Mouse (Mus musculus) large intestine, adult 2 months (tissue): ENCODE data around the gene Hdac6. TPM values are rescaled to one million over a fixed set of nuclear protein-coding genes. Genes with fewer than 3 reads are reported as not detected.
"Not testable (repeated sequence)": the region's sequence is repeated elsewhere in the genome, so short reads cannot be mapped to it uniquely, and the experiment has no call there.

ENCODE experiments used
- DNase-seq: peaks from one replicate; pipeline ENCODE4 v3.0.0-alpha.2; 2012; ENCODE audit warnings: low read depth, low spot score
- WGBS: fragments of 180-500 bp; shearing (Covaris S2); methylation state at CpG from one replicate; pipeline ENCODE4 v1.1.7; 2018; 5-methylcytosine and 5-hydroxymethylcytosine counted together
- polyA plus RNA-seq: library from polyadenylated mRNA; depleted of rRNA; stranded (reverse); fragments of >200 nt; gene quantifications from 2 replicates; pipeline ENCODE4 v1.2.3, GENCODE M21; 2012; rRNA removed

Hdac6 gene
- polyA plus RNA-seq, 1 experiment: 10.8 TPM

DNA sequence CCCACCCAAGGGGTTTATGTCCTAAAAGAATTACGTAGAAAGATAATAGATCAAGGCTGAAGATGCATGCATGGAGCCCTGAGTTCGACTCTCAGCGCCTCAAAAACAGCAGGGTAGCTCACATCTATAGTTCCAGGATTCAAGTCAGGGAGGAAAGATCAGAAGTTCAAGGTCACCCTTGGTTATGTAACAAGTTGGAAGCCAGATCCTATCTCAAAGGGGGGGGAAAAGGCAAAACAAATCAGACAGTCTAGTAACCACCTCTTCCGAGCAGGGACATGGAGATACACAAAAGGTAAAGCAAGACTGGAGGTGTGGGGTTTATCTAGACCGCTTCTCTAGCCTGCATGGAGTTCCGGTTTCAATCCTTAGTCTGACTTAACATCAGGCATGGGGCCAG is 21.4 kb downstream of the Hdac6 start:
- no peak for DNase-seq
- WGBS: 82% methylated on average over 6 of the region's 6 CpGs

DNA sequence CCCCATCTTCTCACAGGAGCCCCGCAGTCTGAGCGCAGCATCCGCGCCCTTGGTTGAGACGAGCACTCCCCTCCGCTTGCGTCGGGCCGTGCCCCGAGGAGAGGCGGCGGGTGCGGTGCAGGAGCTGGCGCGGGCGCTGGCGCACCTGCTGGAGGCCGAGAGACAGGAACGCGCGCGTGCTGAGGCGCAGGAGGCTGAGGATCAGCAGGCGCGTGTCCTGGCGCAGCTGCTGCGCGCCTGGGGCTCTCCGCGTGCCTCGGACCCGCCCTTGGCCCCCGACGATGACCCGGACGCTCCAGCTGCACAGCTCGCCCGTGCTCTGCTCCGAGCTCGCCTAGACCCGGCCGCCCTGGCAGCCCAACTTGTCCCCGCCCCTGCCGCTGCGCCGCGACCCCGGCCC is 25.7 kb downstream of the Hdac6 start:
- DNase-seq: no peak
- WGBS: 23% methylated on average over 48 of the region's 48 CpGs

DNA sequence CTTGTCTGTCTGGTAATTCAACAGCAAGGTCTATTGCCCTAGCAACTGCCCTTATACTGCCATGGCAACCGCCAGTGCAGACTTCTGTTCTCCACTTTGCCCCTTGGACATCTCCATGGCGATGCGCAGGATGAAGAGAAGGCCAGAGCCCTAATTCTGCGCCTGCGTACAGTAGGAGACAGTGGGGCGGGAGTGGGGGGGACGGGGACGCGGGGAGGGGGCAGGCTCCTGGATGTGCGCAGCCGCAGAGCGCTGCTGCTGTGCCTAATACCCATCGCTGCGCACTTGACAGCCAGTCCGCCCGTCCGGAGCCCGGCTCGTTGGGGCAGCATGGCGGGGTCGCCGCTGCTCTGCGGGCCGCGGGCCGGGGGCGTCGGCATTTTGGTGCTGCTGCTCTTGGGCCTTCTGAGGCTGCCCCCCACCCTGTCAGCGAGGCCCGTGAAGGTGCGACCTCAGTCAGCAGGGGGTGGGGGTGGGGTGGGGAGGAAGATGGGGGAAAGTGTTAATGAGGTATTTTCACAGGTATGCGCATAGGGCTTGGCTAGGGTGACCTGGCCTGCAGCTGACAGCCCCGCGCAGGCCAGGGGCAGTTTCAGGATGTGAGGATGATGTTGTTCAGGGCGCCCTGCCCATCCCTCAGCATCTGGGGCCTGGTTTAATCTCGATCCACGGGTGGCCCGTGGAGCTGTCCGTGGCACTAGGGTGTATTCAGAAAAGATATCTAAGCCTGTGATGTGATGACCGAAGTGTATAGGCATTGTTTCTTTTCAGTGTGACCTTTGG is 27.9 kb downstream of the Hdac6 start, which contains the start of gene Pcsk1n:
TSS of gene Pcsk1n (plus strand) at position 222 of the 783 bp plus-strand sequence.
- 19% methylated on average over 40 of the region's 40 CpGs for WGBS
- DNase-seq: no peak

DNA sequence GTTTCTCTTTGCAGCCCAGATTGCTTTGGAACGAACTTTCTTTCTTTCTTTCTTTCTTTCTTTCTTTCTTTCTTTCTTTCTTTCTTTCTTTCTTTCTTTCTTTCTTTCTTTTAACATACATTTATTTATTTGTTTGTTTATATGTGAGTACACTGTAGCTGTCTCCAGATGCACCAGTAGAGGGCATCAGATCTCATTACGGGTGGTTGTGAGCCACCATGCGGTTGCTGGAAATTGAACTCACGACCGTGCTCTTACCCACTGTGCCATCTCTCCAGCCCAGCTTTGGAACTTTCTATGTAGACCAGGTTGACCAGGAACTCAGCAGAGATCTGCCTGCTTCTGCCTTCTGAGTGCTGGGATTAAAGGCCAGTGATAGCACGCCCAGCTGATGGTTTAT is 29.7 kb downstream of the Hdac6 start:
- DNase-seq: not testable (repeated sequence)
- 72% methylated on average over 6 of the region's 6 CpGs for WGBS

DNA sequence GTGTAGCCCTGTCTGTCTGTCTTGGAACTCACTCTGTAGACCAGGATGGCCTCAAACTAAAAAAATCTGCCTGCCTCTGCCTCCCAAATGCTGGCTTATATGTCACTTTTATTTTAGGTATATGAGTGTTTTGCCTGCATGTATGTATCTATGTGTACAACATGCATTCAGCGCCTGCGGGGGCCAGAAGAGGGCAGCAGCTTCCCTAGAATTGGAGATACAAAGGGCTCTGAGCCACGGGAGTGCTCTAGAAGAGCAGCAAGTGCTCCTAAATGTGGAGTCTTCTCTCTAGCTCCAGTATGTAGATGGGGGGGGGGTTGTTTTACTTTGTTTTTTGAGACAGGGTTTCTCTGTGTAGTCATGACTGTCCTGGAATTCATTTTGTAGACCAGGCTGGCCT is 32.0 kb downstream of the Hdac6 start:
- 22% methylated on average over 3 of the region's 3 CpGs for WGBS
- DNase-seq: not testable (repeated sequence)

DNA sequence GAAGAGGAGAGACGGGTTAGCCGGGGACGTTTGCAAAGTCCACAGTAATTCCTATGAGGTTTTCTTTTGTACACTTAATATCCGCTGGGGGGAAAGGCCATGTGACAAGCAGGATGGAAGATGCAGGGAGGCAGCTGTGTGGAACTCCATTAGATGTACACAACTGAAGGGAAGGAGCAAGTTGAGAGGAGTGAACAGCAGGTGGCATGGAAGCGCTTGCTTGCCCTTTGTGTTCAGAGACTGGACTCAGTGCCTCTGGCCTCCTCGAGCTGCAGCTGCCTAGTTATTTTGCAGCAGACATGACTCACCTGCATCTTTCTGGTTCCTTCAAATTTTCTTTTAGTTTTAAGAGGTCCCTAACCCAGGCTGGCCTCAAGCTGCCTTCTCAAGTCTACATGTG is 37.2 kb downstream of the Hdac6 start:
- no peak for DNase-seq
- WGBS: 56% methylated on average over 6 of the region's 6 CpGs

DNA sequence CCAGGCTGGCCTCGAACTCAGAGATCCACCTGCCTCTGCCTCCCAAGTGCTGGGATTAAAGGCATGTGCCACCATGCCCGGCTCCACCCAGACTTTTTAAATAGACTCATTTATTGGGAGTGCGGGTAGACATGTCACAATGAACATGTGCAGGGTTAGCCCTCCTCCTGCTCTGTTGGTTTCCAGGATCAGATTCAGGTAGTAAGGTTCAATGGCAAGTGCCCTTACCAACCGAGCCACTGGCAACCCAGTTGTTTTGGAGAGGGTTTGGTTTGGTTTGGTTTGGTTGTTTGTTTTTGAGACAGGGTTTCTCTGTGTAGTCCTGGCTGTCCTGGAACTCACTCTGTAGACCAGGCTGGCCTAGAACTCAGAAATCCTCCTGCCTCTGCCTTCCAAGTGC is 38.4 kb downstream of the Hdac6 start, which contains the start of gene Gm10490:
TSS of gene Gm10490 (plus strand) at position 301 of the 400 bp plus-strand sequence.
- DNase-seq: not testable (repeated sequence)
- 88% methylated on average over 4 of the region's 4 CpGs for WGBS

DNA sequence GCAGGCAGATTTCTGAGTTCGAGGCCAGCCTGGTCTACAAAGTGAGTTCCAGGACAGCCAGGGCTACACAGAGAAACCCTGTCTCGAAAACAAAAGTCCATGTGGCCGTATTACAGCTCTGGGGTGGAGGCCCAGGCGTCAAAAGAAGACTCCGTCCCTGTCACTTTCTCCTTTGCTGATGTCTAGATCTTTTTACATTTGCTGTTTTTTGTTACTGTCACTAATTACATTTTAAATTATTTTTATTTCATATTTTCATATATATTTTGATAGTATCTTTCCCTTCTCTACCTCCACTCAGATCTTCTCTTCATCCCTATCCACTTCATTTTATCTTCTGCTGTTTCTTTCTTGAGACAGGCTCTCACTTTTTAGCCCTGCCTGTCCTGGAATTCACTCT is 40.0 kb downstream of the Hdac6 start, which contains the start of gene Gm10491:
TSS of gene Gm10491 (minus strand) at position 101 of the 400 bp plus-strand sequence.
- 90% methylated on average over 5 of the region's 5 CpGs for WGBS
- no peak for DNase-seq

DNA sequence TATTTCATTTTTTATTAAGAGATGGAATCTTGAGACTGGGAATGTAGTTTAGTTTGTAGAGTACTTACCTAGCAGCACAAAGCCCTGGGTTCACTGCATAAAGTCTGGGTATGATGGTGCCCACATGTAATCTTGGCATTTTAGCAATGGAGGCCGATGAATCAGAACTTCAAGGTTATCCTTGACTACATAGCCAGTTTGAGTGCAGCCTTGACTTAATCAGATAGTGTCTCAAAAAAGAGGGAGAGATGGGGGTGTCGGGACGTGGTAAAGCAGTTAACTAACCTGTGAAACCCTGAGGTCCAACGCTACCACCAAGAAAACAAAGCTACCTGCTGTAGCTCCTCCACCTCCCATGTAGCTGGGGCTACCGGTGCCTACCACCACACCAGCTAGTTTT is 43.2 kb downstream of the Hdac6 start:
- 91% methylated on average over 5 of the region's 5 CpGs for WGBS
- no peak for DNase-seq

DNA sequence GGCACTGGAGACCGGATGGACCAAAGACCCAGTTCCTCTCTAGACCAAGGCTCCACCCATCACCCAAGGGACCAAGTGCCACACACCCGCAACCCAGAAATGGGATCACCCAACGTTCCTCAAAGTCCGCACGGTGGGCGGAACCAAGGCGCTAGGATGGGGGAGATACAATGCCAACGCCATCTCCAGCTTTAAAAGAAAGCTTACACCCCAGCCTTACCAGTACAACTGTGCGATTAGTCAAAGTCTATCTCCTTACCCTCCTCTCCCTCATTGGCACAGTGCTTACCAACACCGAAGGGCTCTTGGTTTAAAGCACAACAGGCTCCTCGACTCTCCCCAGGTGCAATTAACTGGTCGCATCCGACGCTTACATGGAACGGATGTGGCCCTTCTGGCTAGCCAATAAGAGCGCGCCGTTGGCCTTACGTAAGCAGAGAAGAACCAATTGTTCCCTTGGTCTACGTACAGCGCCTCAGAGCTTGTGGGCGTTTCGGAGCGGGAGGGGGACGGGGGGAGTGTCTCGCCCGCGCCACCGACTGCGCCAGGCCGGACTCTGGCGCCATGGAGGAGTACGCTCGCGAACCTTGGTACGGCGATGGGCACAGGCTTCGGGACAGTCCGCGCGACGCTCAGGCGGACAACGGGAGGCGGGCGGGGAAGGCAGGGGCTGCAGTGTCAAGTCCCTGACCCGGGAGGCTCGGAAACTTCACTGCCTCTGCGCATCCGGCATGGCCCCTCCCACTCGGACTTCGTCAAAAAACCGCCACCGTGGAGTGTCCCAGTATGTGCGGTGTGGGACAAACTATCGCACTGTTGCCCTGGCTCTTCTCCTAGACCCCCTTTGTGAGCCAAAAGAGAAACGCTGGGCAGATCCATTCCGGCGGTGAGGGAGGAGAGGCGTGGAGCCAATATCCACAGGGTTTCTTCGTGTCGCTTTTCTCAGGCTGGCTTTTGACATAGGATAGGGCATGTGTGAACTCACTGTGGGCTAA is 48.5 kb downstream of the Hdac6 start, which contains the start of the genes Pqbp1 and Timm17b:
TSS of gene Pqbp1 (minus strand) at position 390 of the 995 bp plus-strand sequence.
TSS of gene Timm17b (plus strand) at position 478 of the 995 bp plus-strand sequence.
- 15% methylated on average over 62 of the region's 62 CpGs for WGBS

DNA sequence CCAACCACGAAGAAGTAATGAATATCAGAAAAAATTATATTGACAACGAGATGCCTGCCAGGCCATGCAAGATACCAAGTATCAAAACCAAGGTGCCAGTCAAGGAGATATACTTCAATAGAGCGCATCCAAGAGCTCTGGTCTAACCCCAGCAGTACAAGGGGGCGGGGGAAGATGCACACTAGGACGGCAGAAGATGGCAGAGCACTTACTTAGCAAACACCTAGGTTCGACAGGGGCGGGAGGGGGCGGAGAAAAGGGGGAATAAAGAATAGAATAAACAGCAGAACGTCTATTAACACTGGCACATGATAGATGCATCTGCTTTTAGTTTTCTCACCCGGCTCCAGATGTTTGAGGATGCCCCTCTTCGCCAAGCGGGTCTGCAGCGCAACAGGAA is 49.5 kb downstream of the Hdac6 start:
- no peak for DNase-seq
- WGBS: 30% methylated on average over 13 of the region's 13 CpGs

More for the DNA sequence above, 48.5 kb downstream of the Hdac6 start, which contains the start of the genes Pqbp1 and Timm17b:
- peak; percentile 67 for DNase-seq

DNA sequence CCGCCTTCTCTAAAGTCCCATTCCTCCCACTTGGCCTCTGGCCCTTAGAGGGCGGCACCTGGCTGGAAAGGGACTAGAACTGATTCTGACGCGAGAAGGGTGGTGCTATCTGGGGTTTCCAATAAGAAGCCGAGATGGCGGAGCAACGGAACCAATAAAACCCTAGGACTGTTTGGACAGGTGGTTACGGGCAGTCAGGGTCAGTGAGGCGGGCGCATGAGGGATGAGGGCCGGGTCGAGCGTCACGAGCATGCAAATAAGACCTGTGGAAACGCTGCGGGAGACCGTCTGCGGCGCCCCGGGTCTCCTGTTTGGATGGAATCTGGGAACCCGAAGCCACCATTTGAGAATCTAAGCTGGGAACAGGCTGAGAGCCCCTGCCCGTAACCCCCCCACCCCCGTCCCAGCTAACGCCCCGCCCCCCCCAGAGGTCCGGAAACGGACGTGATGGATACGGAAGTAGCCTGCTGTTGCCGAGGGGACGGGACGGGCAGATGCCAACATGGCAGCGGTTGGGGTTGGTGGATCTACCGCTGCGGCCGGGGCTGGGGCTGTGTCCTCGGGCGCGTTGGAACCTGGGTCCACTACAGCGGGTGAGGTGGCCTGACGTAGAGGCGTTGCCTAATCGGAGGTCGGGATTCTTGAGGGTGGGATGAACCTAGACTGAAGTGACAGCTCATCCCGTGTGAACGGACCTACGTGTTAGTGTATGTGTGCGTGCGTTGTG is 63.7 kb downstream of the Hdac6 start, which contains the start of gene Slc35a2:
TSS of gene Slc35a2 (plus strand) at position 188 of the 727 bp plus-strand sequence.
- 15% methylated on average over 43 of the region's 49 CpGs for WGBS

More for the DNA sequence above, 63.7 kb downstream of the Hdac6 start, which contains the start of gene Slc35a2:
- DNase-seq: peak; percentile 80

Other genes with a start within 250 kb of the Hdac6 start
- gene Wdr45, start 233.6 kb downstream of the Hdac6 start, polyA plus RNA-seq: 27.0 and 38.0 TPM in 2 replicates
- gene Gm45208, start 225.6 kb downstream of the Hdac6 start, polyA plus RNA-seq: 0.10 TPM in 1 of 2 replicates, not detected in the other
- gene Praf2, start 219.4 kb downstream of the Hdac6 start, polyA plus RNA-seq: 28.5 and 28.9 TPM in 2 replicates
- 10.2 and 20.5 TPM in 2 replicates for gene Ccdc120, start 197.0 kb downstream of the Hdac6 start, polyA plus RNA-seq
- 12.4 and 17.6 TPM in 2 replicates for gene Tfe3, start 185.3 kb downstream of the Hdac6 start, polyA plus RNA-seq
- gene Gripap1, start 158.1 kb downstream of the Hdac6 start, polyA plus RNA-seq: 19.5 and 33.3 TPM in 2 replicates
- gene Kcnd1, start 125.6 kb downstream of the Hdac6 start, polyA plus RNA-seq: 1.0 and 1.2 TPM in 2 replicates
- gene Otud5, start 106.5 kb downstream of the Hdac6 start, polyA plus RNA-seq: 31.4 and 35.7 TPM in 2 replicates
- gene Pim2, start 69.6 kb downstream of the Hdac6 start, polyA plus RNA-seq: 13.4 and 13.8 TPM in 2 replicates
- 118 and 125 TPM in 2 replicates for gene Slc35a2, start 63.9 kb downstream of the Hdac6 start, polyA plus RNA-seq
- 38.8 and 48.6 TPM in 2 replicates for gene Pqbp1, start 48.6 kb downstream of the Hdac6 start, polyA plus RNA-seq
- 38.0 and 40.1 TPM in 2 replicates for gene Timm17b, start 48.5 kb downstream of the Hdac6 start, polyA plus RNA-seq
- not detected in 2 replicates for gene Gm10491, start 40.1 kb downstream of the Hdac6 start, polyA plus RNA-seq
- not detected in 2 replicates for gene Gm10490, start 38.3 kb downstream of the Hdac6 start, polyA plus RNA-seq
- 4.3 and 6.0 TPM in 2 replicates for gene Pcsk1n, start 28.1 kb downstream of the Hdac6 start, polyA plus RNA-seq
- not detected in 2 replicates for gene Eras, start 19.3 kb downstream of the Hdac6 start, polyA plus RNA-seq
- 0.05 and 0.14 TPM in 2 replicates for gene Gata1, start 30.2 kb upstream of the Hdac6 start, polyA plus RNA-seq
- 65.2 and 101 TPM in 2 replicates for gene Glod5, start 70.6 kb upstream of the Hdac6 start, polyA plus RNA-seq
- 19.4 and 22.3 TPM in 2 replicates for gene Suv39h1, start 126.9 kb upstream of the Hdac6 start, polyA plus RNA-seq
- gene Was, start 142.6 kb upstream of the Hdac6 start, polyA plus RNA-seq: 5.3 and 7.2 TPM in 2 replicates
- gene Wdr13, start 185.0 kb upstream of the Hdac6 start, polyA plus RNA-seq: 38.4 and 74.3 TPM in 2 replicates
- gene Rbm3, start 198.0 kb upstream of the Hdac6 start, polyA plus RNA-seq: 76.6 and 101 TPM in 2 replicates
- gene Tbc1d25, start 228.3 kb upstream of the Hdac6 start, polyA plus RNA-seq: 10.8 and 11.8 TPM in 2 replicates
- 138 and 140 TPM in 2 replicates for gene Ebp, start 245.6 kb upstream of the Hdac6 start, polyA plus RNA-seq